Mouse (Mus musculus): ENCODE results near the gene Bicral. TPM values are rescaled to one million over a fixed set of nuclear protein-coding genes. Genes with fewer than 3 reads are reported as not detected.

Gene Bicral
- polyA plus RNA-seq, 1 experiment from 2014 or later, result 10.5 TPM

GRCm38 (mm10) chr17:46751794-46752556 is 106.3 kb downstream of the Bicral start, which contains the start of gene Cnpy3:
Gene Cnpy3, minus strand, starts transcription at chr17:46752214.
- Histone ChIP-seq H3K4me3 (peak within 1 kb of the TSS; percentile 62), H3K36me3 (replicated peaks) (no peaks in the 10 kb centered on the region), H3K4me1 (peaks cover 20% of the 10 kb centered on the region), H3K9ac (peak within 1 kb of the TSS; percentile 67), H3K4me2 (peak within 1 kb of the TSS; percentile 76), H3K27ac (peak within 1 kb of the TSS; percentile 85), H3K27me3 (replicated peaks) (no peaks in the 10 kb centered on the region), H3K9me3 (no peaks in the 10 kb centered on the region)
- WGBS, result 0% methylated on average over 54 of the region's 58 CpGs
- peak; percentile 99 for ATAC-seq (replicated peaks)

- no peaks in the 10 kb centered on the region for H3K9me3 ChIP-seq
- H3K4me2 ChIP-seq, result peak overlapping the region; percentile 76
- H3K27me3 ChIP-seq (replicated peaks), result no peaks in the 10 kb centered on the region
- no peak for ATAC-seq (replicated peaks)
- H3K4me3 ChIP-seq, result peak overlapping the region; percentile 62
- peaks cover 20% of the 10 kb centered on the region for H3K4me1 ChIP-seq
- no peaks in the 10 kb centered on the region for H3K36me3 ChIP-seq (replicated peaks)
- WGBS, result 21% methylated on average over 16 of the region's 16 CpGs
- peak overlapping the region; percentile 67 for H3K9ac ChIP-seq
- H3K27ac ChIP-seq, result peak overlapping the region; percentile 85
Measured at GRCm38 (mm10) chr17:46751056-46751793, 107.1 kb downstream of the Bicral start.

DNA sequence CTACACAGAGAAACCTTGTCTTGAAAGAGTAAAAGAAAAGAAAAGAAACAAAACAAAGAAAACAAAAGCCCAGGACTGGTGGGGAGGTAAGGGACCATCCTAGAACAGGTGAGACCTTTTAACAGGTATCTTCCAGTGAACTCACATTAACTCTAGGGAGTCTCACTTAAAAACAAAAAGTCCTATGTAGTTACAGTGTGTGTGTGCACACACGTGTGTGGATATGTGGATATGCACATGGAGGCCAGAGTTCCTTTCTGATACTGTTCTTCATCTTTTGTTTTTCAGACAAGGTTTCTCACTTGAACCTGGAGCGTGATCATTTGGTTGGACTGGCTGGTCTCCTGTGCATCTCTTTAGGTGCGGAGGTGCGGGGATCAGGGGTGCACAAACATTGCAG is 107.7 kb downstream of the Bicral start:
- Histone ChIP-seq H3K27ac (peak overlapping the region; percentile 85; the same call in 1 of the 2 replicates), H3K9ac (0 out of 2 replicates have a peak overlapping the region, but pooled peaks have one; percentile 67), H3K4me3 (peak overlapping the region; percentile 62), H3K4me1 (peaks cover 20% of the 10 kb centered on the region), H3K9me3 (no peaks in the 10 kb centered on the region), H3K27me3 (replicated peaks) (no peaks in the 10 kb centered on the region), H3K4me2 (peak overlapping the region; percentile 76), H3K36me3 (replicated peaks) (no peaks in the 10 kb centered on the region)
- ATAC-seq (replicated peaks), result no peak
- 89% methylated on average over 4 of the region's 4 CpGs for WGBS

DNA sequence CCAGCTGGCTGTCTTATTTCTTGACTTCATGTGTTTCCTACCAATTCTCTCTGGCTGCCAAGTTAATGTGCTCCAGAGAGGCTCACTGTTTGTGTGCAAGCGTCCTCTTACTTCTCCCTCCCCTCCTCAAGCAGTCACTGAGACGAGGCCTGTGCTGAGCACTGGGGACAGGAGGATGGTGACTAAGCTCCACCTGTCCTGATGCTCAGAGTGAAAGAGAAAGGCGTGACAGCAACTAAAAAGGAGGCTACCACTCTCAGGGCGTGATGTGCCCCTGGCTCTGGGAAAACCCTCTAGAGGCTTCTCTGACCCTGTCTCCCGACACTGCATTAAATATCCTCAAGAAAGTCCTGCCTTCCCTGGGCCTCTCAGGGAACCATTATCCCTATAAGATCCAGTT is 109.0 kb downstream of the Bicral start:
- H3K27me3 ChIP-seq (replicated peaks), result no peaks in the 10 kb centered on the region
- no peak overlapping the region for H3K4me2 ChIP-seq
- H3K36me3 ChIP-seq (replicated peaks), result no peaks in the 10 kb centered on the region
- H3K9me3 ChIP-seq, result no peaks in the 10 kb centered on the region
- H3K9ac ChIP-seq, result no peak overlapping the region
- no peak overlapping the region for H3K4me3 ChIP-seq
- no peak for ATAC-seq (replicated peaks)
- H3K4me1 ChIP-seq, result peaks cover 20% of the 10 kb centered on the region
- H3K27ac ChIP-seq, result no peak overlapping the region
- WGBS, result 91% methylated on average over 5 of the region's 5 CpGs

Other genes starting within 250 kb of the Bicral start
- 33.6 and 34.8 TPM in 2 replicates for gene Ptk7, start 229.0 kb downstream of the Bicral start, polyA plus RNA-seq (2015; fragmentation: Nextera tagmentation; extraction: Ambion mirVana)
- gene Klc4, start 212.5 kb downstream of the Bicral start, polyA plus RNA-seq (2015; fragmentation: Nextera tagmentation; extraction: Ambion mirVana), result 42.5 and 44.5 TPM in 2 replicates
- 60.6 and 74.5 TPM in 2 replicates for gene Mrpl2, start 212.3 kb downstream of the Bicral start, polyA plus RNA-seq (2015; fragmentation: Nextera tagmentation; extraction: Ambion mirVana)
- gene Cul7, start 208.1 kb downstream of the Bicral start, polyA plus RNA-seq (2015; fragmentation: Nextera tagmentation; extraction: Ambion mirVana), result 44.7 and 46.3 TPM in 2 replicates
- gene Rrp36, start 184.1 kb downstream of the Bicral start, polyA plus RNA-seq (2015; fragmentation: Nextera tagmentation; extraction: Ambion mirVana), result 49.9 and 50.8 TPM in 2 replicates
- 277 and 304 TPM in 2 replicates for gene Mea1, start 179.7 kb downstream of the Bicral start, polyA plus RNA-seq (2015; fragmentation: Nextera tagmentation; extraction: Ambion mirVana)
- 172 and 180 TPM in 2 replicates for gene Klhdc3, start 177.6 kb downstream of the Bicral start, polyA plus RNA-seq (2015; fragmentation: Nextera tagmentation; extraction: Ambion mirVana)
- gene Ppp2r5d, start 153.4 kb downstream of the Bicral start, polyA plus RNA-seq (2015; fragmentation: Nextera tagmentation; extraction: Ambion mirVana), result 103 and 112 TPM in 2 replicates
- gene Pex6, start 147.0 kb downstream of the Bicral start, polyA plus RNA-seq (2015; fragmentation: Nextera tagmentation; extraction: Ambion mirVana), result 28.2 and 31.9 TPM in 2 replicates
- gene Gnmt, start 129.3 kb downstream of the Bicral start, polyA plus RNA-seq (2015; fragmentation: Nextera tagmentation; extraction: Ambion mirVana), result 0.65 and 1.3 TPM in 2 replicates
- gene Cnpy3, start 106.3 kb downstream of the Bicral start, polyA plus RNA-seq (2015; fragmentation: Nextera tagmentation; extraction: Ambion mirVana), result 67.1 and 68.2 TPM in 2 replicates
- 0.18 and 0.39 TPM in 2 replicates for gene Ptcra, start 94.8 kb downstream of the Bicral start, polyA plus RNA-seq (2015; fragmentation: Nextera tagmentation; extraction: Ambion mirVana)
- gene 2310039H08Rik, start 85.8 kb downstream of the Bicral start, polyA plus RNA-seq (2015; fragmentation: Nextera tagmentation; extraction: Ambion mirVana), result 51.3 and 54.9 TPM in 2 replicates
- gene Rpl7l1, start 75.8 kb downstream of the Bicral start, polyA plus RNA-seq (2015; fragmentation: Nextera tagmentation; extraction: Ambion mirVana), result 80.6 and 83.1 TPM in 2 replicates
- 61.6 and 68.5 TPM in 2 replicates for gene Tbcc, start 32.2 kb upstream of the Bicral start, polyA plus RNA-seq (2015; fragmentation: Nextera tagmentation; extraction: Ambion mirVana)
- not detected in 2 replicates for gene Prph2, start 52.0 kb upstream of the Bicral start, polyA plus RNA-seq (2015; fragmentation: Nextera tagmentation; extraction: Ambion mirVana)
- gene Ubr2, start 152.1 kb upstream of the Bicral start, polyA plus RNA-seq (2015; fragmentation: Nextera tagmentation; extraction: Ambion mirVana), result 17.0 and 18.3 TPM in 2 replicates